Mouse (Mus musculus): ENCODE measurements around the gene Cdc20. TPM values are rescaled to one million over a fixed set of nuclear protein-coding genes. Genes with fewer than 3 reads are reported as not detected.

Cdc20 gene
- polyA plus RNA-seq, 1 experiment from 2014 or later, result 259 TPM

- 4% methylated on average over 5 of the region's 5 CpGs for WGBS
- Histone ChIP-seq H3K9ac (ENCODE audit: low read length) (peak overlapping the region; percentile 66), H3K27me3 (replicated peaks; ENCODE audit: control insufficient read depth, insufficient read depth, low read length) (no peaks in the 10 kb centered on the region), H3K36me3 (ENCODE audit: control insufficient read depth, insufficient read depth, low read length) (peaks cover 28% of the 10 kb centered on the region), H3K4me2 (ENCODE audit: low read length) (peak overlapping the region; percentile 84), H3K4me1 (replicated peaks; ENCODE audit: control insufficient read depth, insufficient read depth, low read length) (peaks cover 31% of the 10 kb centered on the region), H3K27ac (ENCODE audit: low read depth) (peak overlapping the region; percentile 85), H3K4me3 (ENCODE audit: low read depth, low read length) (peak overlapping the region; percentile 80), H3K9me3 (ENCODE audit: control insufficient read depth, low read length) (no peaks in the 10 kb centered on the region)
- DNase-seq (ENCODE audit: low spot score) (no peak), ATAC-seq (replicated peaks; ENCODE audit: low FRiP score, low TSS enrichment, low read depth) (peak; percentile 9; the same call in 1 of the 2 replicates)
Measured at GRCm38 (mm10) chr4:118427415-118427767, 9.8 kb downstream of the Cdc20 start.

- Histone ChIP-seq H3K4me1 (replicated peaks; ENCODE audit: control insufficient read depth, insufficient read depth, low read length) (peaks cover 29% of the 10 kb centered on the region), H3K27me3 (replicated peaks; ENCODE audit: control insufficient read depth, insufficient read depth, low read length) (no peaks in the 10 kb centered on the region)
- ATAC-seq (replicated peaks; ENCODE audit: low FRiP score, low TSS enrichment, low read depth), result no peak
Measured at GRCm38 (mm10) chr4:118425374-118425773, 11.8 kb downstream of the Cdc20 start.

GRCm38 (mm10) chr4:118424541-118425160 lies 12.5 kb downstream of the Cdc20 start:
- H3K4me2 ChIP-seq (ENCODE audit: low read length), result no peak overlapping the region
- peaks cover 23% of the 10 kb centered on the region for H3K36me3 ChIP-seq (ENCODE audit: control insufficient read depth, insufficient read depth, low read length)
- DNase-seq (ENCODE audit: low spot score) (no peak), ATAC-seq (replicated peaks; ENCODE audit: low FRiP score, low TSS enrichment, low read depth) (no peak)
- WGBS, result 76% methylated on average over 4 of the region's 4 CpGs
- H3K27ac ChIP-seq (ENCODE audit: low read depth), result no peak overlapping the region
- no peaks in the 10 kb centered on the region for H3K9me3 ChIP-seq (ENCODE audit: control insufficient read depth, low read length)
- no peak overlapping the region for H3K4me3 ChIP-seq (ENCODE audit: low read depth, low read length)
- H3K27me3 ChIP-seq (replicated peaks; ENCODE audit: control insufficient read depth, insufficient read depth, low read length), result no peaks in the 10 kb centered on the region
- no peak overlapping the region for H3K9ac ChIP-seq (ENCODE audit: low read length)
- peaks cover 23% of the 10 kb centered on the region for H3K4me1 ChIP-seq (replicated peaks; ENCODE audit: control insufficient read depth, insufficient read depth, low read length)

More at GRCm38 (mm10) chr4:118425374-118425773, 11.8 kb downstream of the Cdc20 start:
- Histone ChIP-seq H3K36me3 (ENCODE audit: control insufficient read depth, insufficient read depth, low read length) (peaks cover 22% of the 10 kb centered on the region), H3K27ac (ENCODE audit: low read depth) (no peak overlapping the region), H3K9me3 (ENCODE audit: control insufficient read depth, low read length) (no peaks in the 10 kb centered on the region), H3K4me3 (ENCODE audit: low read depth, low read length) (no peak overlapping the region), H3K9ac (ENCODE audit: low read length) (no peak overlapping the region), H3K4me2 (ENCODE audit: low read length) (no peak overlapping the region)
- no peak for DNase-seq (ENCODE audit: low spot score)
- 85% methylated on average over 1 of the region's 1 CpGs for WGBS

GRCm38 (mm10) chr4:118421384-118421783 lies 15.8 kb downstream of the Cdc20 start:
- ATAC-seq (replicated peaks; ENCODE audit: low FRiP score, low TSS enrichment, low read depth), result peak; percentile 78; the same call in 1 of the 2 replicates
- no peaks in the 10 kb centered on the region for H3K27me3 ChIP-seq (replicated peaks; ENCODE audit: control insufficient read depth, insufficient read depth, low read length)
- 67% methylated on average over 3 of the region's 3 CpGs for WGBS
- DNase-seq (ENCODE audit: low spot score), result no peak
- H3K9me3 ChIP-seq (ENCODE audit: control insufficient read depth, low read length), result no peaks in the 10 kb centered on the region
- H3K4me3 ChIP-seq (ENCODE audit: low read depth, low read length), result no peak overlapping the region
- H3K36me3 ChIP-seq (ENCODE audit: control insufficient read depth, insufficient read depth, low read length), result peaks cover 47% of the 10 kb centered on the region
- no peak overlapping the region for H3K4me2 ChIP-seq (ENCODE audit: low read length)
- H3K27ac ChIP-seq (ENCODE audit: low read depth), result no peak overlapping the region
- H3K4me1 ChIP-seq (replicated peaks; ENCODE audit: control insufficient read depth, insufficient read depth, low read length), result no peaks in the 10 kb centered on the region
- H3K9ac ChIP-seq (ENCODE audit: low read length), result no peak overlapping the region

GRCm38 (mm10) chr4:118417112-118417797 lies 19.9 kb downstream of the Cdc20 start:
- H3K4me3 ChIP-seq (ENCODE audit: low read depth, low read length), result no peak overlapping the region
- no peak overlapping the region for H3K9ac ChIP-seq (ENCODE audit: low read length)
- no peaks in the 10 kb centered on the region for H3K9me3 ChIP-seq (ENCODE audit: control insufficient read depth, low read length)
- no peaks in the 10 kb centered on the region for H3K4me1 ChIP-seq (replicated peaks; ENCODE audit: control insufficient read depth, insufficient read depth, low read length)
- ATAC-seq (replicated peaks; ENCODE audit: low FRiP score, low TSS enrichment, low read depth) (no peak), DNase-seq (ENCODE audit: low spot score) (no peak)
- H3K27ac ChIP-seq (ENCODE audit: low read depth), result no peak overlapping the region
- H3K4me2 ChIP-seq (ENCODE audit: low read length), result no peak overlapping the region
- H3K36me3 ChIP-seq (ENCODE audit: control insufficient read depth, insufficient read depth, low read length), result peaks cover 85% of the 10 kb centered on the region
- WGBS, result 83% methylated on average over 13 of the region's 13 CpGs
- H3K27me3 ChIP-seq (replicated peaks; ENCODE audit: control insufficient read depth, insufficient read depth, low read length), result no peaks in the 10 kb centered on the region

GRCm38 (mm10) chr4:118416329-118416728 lies 20.8 kb downstream of the Cdc20 start:
- H3K4me3 ChIP-seq (ENCODE audit: low read depth, low read length), result no peak overlapping the region
- ATAC-seq (replicated peaks; ENCODE audit: low FRiP score, low TSS enrichment, low read depth) (no peak), DNase-seq (ENCODE audit: low spot score) (no peak)
- WGBS, result 91% methylated on average over 5 of the region's 5 CpGs
- no peaks in the 10 kb centered on the region for H3K9me3 ChIP-seq (ENCODE audit: control insufficient read depth, low read length)
- H3K4me1 ChIP-seq (replicated peaks; ENCODE audit: control insufficient read depth, insufficient read depth, low read length), result no peaks in the 10 kb centered on the region
- H3K27me3 ChIP-seq (replicated peaks; ENCODE audit: control insufficient read depth, insufficient read depth, low read length), result no peaks in the 10 kb centered on the region
- no peak overlapping the region for H3K9ac ChIP-seq (ENCODE audit: low read length)
- peaks cover 89% of the 10 kb centered on the region for H3K36me3 ChIP-seq (ENCODE audit: control insufficient read depth, insufficient read depth, low read length)
- 0 out of 2 replicates have a peak overlapping the region, but pooled peaks have one; percentile 7 for H3K27ac ChIP-seq (ENCODE audit: low read depth)
- no peak overlapping the region for H3K4me2 ChIP-seq (ENCODE audit: low read length)

- DNase-seq (ENCODE audit: low spot score), result no peak
- Histone ChIP-seq H3K4me1 (replicated peaks; ENCODE audit: control insufficient read depth, insufficient read depth, low read length) (no peaks in the 10 kb centered on the region), H3K4me2 (ENCODE audit: low read length) (no peak overlapping the region), H3K4me3 (ENCODE audit: low read depth, low read length) (no peak overlapping the region), H3K27ac (ENCODE audit: low read depth) (no peak overlapping the region), H3K9ac (ENCODE audit: low read length) (no peak overlapping the region), H3K27me3 (replicated peaks; ENCODE audit: control insufficient read depth, insufficient read depth, low read length) (no peaks in the 10 kb centered on the region), H3K36me3 (ENCODE audit: control insufficient read depth, insufficient read depth, low read length) (peaks cover 89% of the 10 kb centered on the region), H3K9me3 (ENCODE audit: control insufficient read depth, low read length) (no peaks in the 10 kb centered on the region)
- ATAC-seq (replicated peaks; ENCODE audit: low FRiP score, low TSS enrichment, low read depth), result no peak
- WGBS, result 79% methylated on average over 2 of the region's 2 CpGs
Measured at GRCm38 (mm10) chr4:118415779-118416178, 21.4 kb downstream of the Cdc20 start.

- Histone ChIP-seq H3K27ac (ENCODE audit: low read depth) (no peak overlapping the region), H3K9ac (ENCODE audit: low read length) (no peak overlapping the region), H3K4me3 (ENCODE audit: low read depth, low read length) (no peak overlapping the region), H3K4me1 (replicated peaks; ENCODE audit: control insufficient read depth, insufficient read depth, low read length) (peaks cover 8% of the 10 kb centered on the region), H3K36me3 (ENCODE audit: control insufficient read depth, insufficient read depth, low read length) (peaks cover 77% of the 10 kb centered on the region), H3K4me2 (ENCODE audit: low read length) (no peak overlapping the region), H3K27me3 (replicated peaks; ENCODE audit: control insufficient read depth, insufficient read depth, low read length) (no peaks in the 10 kb centered on the region), H3K9me3 (ENCODE audit: control insufficient read depth, low read length) (no peaks in the 10 kb centered on the region)
- DNase-seq (ENCODE audit: low spot score) (no peak), ATAC-seq (replicated peaks; ENCODE audit: low FRiP score, low TSS enrichment, low read depth) (no peak)
- WGBS, result 94% methylated on average over 5 of the region's 5 CpGs
Measured at GRCm38 (mm10) chr4:118413553-118413952, 23.6 kb downstream of the Cdc20 start.

- peaks cover 52% of the 10 kb centered on the region for H3K36me3 ChIP-seq (ENCODE audit: control insufficient read depth, insufficient read depth, low read length)
- WGBS, result 92% methylated on average over 5 of the region's 5 CpGs
- H3K4me1 ChIP-seq (replicated peaks; ENCODE audit: control insufficient read depth, insufficient read depth, low read length), result peaks cover 14% of the 10 kb centered on the region
Measured at GRCm38 (mm10) chr4:118410871-118411270, 26.3 kb downstream of the Cdc20 start.

More at GRCm38 (mm10) chr4:118410871-118411270, 26.3 kb downstream of the Cdc20 start:
- no peaks in the 10 kb centered on the region for H3K9me3 ChIP-seq (ENCODE audit: control insufficient read depth, low read length)
- no peak overlapping the region for H3K4me3 ChIP-seq (ENCODE audit: low read depth, low read length)
- H3K27ac ChIP-seq (ENCODE audit: low read depth), result no peak overlapping the region
- no peak overlapping the region for H3K9ac ChIP-seq (ENCODE audit: low read length)
- H3K27me3 ChIP-seq (replicated peaks; ENCODE audit: control insufficient read depth, insufficient read depth, low read length), result no peaks in the 10 kb centered on the region
- no peak overlapping the region for H3K4me2 ChIP-seq (ENCODE audit: low read length)
- ATAC-seq (replicated peaks; ENCODE audit: low FRiP score, low TSS enrichment, low read depth), result no peak
- no peak for DNase-seq (ENCODE audit: low spot score)

All from intestine, embryonic 14.5 days (tissue).